Mouse (Mus musculus): ENCODE results near the gene Enthd1.

GRCm38 (mm10) chr15:80452425-80452824, 112.5 kb downstream of the Enthd1 start:
- TF ChIP-seq POLR2A (IDR thresholded peaks at IDR 0.05; ENCODE audit: borderline replicate concordance, insufficient read depth, low read length) = no peak
- no peak for TF ChIP-seq CTCF (IDR thresholded peaks at IDR 0.05; ENCODE audit: borderline replicate concordance, insufficient read depth, low read depth, low read length)
